Mouse (Mus musculus): Measurements from ENCODE around the gene Abhd6.

- 0 out of 2 replicates have a peak, but pooled peaks have one; percentile 18 for TF ChIP-seq CTCF (IDR thresholded peaks at IDR 0.05; ENCODE audit: extremely low read depth, insufficient read length, insufficient replicate concordance, low read depth, low read length)
- no peak for TF ChIP-seq POLR2A (IDR thresholded peaks at IDR 0.05; ENCODE audit: low read depth, low read length)
Observed at GRCm38 (mm10) chr14:8092573-8092972, 89.9 kb downstream of the Abhd6 start.

All from small intestine, adult 2 months (tissue).